Mouse (Mus musculus) E14TG2a.4 (cell line): Measurements from ENCODE around the gene Sohlh1.

Experiments used
- CTCF ChIP-seq: conservative IDR thresholded peaks from 2 replicates; pipeline ENCODE4 v1.5.1; 2014; ENCODE audit warnings: low read length
- POU5F1 ChIP-seq: IDR thresholded peaks from 2 replicates; pipeline ENCODE4 v1.6.1; 2014; ENCODE audit warnings: low read length, borderline replicate concordance

DNA sequence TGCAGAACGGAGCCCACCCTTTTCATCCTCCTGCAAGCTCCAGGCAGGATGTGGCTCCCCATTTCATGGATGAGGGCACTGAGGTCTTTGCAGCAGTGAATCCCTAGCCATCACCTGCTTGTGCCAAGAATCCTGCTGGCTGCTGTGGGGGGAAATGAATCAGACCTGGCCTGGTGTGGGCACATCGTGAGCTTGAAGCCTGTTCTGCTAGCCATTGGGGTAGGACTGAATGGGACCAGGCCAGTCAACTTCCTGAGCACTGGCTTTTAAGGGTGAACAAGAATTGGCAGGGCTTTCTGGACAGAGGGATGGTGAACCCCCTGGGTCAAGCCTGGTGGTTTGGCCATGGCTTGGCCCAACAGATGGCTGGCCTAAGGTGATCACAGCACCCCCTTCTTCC lies 31.5 kb upstream of the Sohlh1 start:
- TF ChIP-seq CTCF: no peak
- TF ChIP-seq POU5F1: no peak
